Mouse (Mus musculus): ENCODE results near the gene Dpp8.

Dpp8 gene

GRCm38 (mm10) chr9:65086801-65087200, 54.6 kb downstream of the Dpp8 start:
- no peak for DNase-seq (ENCODE audit: low spot score in 2 of 2)

DNA sequence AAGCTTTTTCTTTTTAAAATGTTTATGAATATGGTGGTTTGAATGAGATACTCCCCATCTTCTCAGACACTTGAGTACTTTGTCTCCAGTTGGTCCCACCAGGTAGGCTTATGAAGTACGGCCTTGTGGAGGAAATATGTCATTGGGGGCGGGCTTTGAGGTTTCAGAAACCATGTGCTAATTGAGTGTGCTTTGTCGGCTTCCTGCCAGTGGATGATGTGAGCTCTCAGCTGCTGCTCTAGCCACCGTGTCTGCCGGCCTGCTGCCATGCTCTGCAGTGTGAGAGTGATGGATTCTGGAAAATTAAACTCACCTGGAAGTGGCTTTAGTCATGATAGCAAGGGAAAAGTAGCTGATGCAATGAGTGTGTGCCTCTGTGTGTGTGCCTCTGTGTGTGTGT, 55.3 kb downstream of the Dpp8 start:
- no peak for DNase-seq (ENCODE audit: low spot score in 2 of 2)

DNA sequence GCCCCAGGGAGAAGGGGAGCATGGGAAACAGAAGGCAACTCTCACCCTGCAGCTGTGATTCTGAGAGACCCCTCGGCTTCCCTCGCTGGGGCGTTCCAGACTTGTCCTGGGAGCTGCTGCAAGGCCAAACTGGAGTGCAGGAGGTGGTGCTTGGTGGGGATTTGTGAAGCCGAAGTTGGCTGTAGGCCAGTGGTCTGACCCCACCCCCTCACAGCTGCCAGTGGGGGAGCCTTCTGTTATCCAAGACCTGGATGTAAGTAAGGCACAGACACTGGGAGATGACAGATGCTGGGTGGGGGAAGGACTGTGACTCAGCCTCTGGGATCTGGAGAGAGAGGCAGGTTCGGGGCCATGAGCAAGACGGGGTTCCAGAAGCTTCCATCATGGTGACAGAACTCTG, 62.0 kb downstream of the Dpp8 start:
- peak; percentile 64 to 75 for DNase-seq (ENCODE audit: low spot score in 2 of 2)

DNA sequence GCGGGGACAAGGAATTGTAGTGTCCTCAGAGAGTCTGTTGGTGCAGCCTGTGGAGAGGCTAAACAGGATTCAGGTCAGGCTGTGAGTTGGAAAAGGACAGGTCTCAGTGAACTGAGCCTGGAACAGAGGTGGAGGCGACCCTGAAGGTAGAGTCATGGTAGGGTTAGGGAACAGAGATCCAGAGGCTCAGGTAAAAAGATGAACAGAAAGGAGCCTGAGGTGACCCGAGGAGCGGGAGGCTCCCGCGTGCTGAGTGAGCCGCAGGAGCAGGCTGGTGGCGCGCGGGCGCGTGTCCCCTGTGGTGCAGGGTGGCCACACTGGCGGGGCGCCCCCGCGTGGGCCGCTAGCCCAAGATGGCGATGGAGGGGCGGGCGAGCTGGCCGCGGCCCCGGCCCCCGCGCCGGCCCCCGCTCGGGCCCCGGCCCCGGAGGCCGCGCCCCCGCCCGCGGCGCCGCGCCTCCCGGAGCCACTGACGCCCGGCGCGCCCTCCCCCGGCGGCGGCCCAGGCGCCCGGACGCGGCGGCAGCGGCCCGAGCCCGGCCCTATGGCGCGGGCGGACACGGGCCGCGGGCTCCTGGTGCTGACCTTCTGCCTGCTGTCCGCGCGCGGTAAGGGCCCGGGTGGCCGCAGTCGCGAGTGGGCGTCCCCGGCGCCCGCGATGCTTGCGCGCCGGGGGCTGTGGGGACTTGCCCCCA, 68.9 kb downstream of the Dpp8 start, which contains the start of gene Igdcc4:
TSS of gene Igdcc4 (plus strand) at position 496 of the 695 bp plus-strand sequence.
- peak in 1 of 2 experiments; percentile 62 for DNase-seq (ENCODE audit: low spot score in 2 of 2)

- peak; percentile 68 to 72 for DNase-seq (ENCODE audit: low spot score in 2 of 2)
Observed at GRCm38 (mm10) chr9:65101686-65102376, 69.6 kb downstream of the Dpp8 start.

DNA sequence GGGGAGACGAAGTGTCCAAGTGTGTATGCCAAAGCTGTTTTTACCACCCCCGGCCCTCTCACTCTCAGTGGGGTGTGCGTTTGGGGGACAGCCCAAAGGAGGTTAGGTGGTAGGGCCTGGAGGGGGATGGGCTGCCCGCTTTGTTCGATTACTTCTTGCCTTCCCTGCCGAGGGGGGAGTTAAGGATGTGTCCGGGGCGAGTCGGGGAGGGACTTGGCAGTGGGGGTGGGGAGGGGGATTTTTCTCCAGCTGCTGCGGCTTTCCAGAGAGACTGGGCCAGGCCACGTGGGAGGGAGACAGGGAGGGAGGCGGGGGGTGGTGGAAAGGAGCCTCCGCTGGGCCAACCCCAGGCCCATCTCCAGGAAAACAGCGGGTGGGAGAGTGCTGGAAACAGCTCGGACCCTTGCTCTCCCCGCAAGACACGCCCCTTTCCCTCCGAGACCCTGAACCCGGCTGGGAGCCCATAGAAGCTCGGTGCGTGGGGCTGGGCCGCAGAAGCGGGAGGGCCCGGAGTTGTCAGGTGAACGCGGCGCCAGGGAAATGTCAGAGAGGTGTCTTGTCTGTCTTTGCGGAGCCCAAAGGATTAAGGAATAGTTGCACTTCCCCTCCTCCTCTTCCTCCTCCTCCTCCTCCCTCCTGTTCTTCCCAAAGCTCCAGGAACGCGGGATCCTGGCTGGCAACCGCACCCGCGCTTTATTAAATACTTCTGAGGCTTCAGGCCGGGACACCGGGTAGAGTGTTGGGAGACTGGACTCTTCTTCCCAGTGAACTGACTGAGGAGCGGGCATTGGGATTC, 70.4 kb downstream of the Dpp8 start:
- peak; percentile 72 to 76 for DNase-seq (ENCODE audit: low spot score in 2 of 2)

DNA sequence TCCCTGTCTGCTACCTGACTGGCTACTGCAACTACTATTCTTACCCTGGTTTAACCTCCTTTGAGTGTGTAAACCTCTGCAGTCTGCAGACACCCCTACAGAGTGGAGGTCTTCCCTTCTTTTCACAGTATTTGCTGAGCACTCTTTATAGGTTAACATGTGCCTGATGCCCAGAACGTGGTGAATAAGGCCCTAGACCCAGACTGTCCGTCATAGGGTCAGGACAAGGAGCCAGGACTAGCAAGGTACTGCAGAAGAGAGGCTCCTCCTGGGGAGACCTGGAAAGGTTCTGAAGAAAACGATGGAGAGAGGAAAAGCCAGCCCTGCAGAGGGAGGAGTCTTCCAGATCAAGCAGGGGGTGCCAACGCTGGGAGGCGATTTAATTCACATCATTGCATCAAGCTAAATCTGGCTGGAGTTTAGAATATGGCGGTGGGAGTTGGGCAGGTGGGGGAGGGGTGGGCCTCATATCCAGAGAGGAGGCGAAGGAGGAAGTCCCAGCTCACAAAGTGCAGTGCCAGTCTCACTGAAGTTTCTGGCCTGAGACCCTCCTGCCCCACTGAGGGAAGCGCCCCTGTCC, 71.0 kb downstream of the Dpp8 start:
- DNase-seq (ENCODE audit: low spot score in 2 of 2): no peak

DNA sequence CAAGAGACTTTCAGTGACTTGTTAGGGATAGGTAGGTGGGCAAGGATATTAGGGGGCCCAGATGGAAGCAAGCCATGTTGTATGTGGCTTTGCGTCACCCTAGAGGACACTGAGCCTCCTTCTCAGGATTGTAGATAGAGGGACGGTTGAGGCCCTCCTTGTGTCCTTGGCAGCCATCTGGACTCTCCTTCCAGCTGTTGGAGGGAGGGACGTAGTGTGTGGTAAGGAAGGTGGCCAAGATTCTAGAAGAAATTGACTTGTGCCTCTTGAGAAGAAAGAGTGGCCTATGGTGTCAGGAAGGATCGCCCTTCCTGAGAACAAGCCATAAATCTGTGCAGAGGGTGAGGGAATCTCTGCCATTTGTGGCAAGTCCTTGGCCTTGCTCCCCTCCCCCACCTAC, 74.6 kb downstream of the Dpp8 start:
- no peak for DNase-seq (ENCODE audit: low spot score in 2 of 2)

DNA sequence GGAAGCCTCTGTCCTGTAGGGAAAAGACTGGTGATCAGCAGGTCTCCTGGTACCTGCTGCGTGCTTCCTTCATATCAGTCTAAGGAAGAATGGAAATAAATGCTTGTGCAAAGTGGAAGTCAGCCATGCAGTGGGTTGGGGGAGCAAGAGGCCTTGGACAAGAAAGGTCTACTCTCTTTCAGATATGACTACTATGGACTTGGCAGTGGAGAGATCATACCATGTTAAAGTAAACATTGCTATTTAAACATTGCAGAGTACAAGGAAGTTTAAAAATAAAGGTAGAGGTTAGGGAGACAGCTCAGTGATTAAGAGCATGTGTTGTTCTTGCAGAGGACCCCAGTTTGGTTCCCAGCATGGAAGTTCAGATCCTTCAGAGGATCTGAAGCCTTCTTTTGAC, 75.7 kb downstream of the Dpp8 start:
- DNase-seq (ENCODE audit: low spot score in 2 of 2): no peak

- peak; percentile 80 to 85 for DNase-seq (ENCODE audit: low spot score in 2 of 2)
Observed at GRCm38 (mm10) chr9:65109132-65110072, 77.2 kb downstream of the Dpp8 start.

DNA sequence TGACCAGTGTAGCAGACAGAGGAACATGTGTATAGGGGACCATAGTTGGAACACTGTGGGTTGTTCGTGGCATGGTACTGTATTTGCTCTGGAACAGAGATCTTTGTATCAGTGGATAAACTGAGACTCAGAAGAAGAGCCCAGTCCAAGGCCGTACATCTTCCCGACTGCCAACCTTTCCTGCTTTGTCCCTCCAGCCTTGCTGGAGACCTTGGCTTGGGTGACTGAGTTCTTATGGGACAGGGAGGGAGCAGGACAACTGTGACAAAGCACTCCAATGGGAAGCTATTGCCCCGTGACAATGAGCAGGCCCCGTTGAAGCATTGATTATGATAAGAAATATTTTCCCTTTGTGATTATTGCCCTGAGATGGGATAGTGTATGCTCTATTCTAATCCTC, 79.5 kb downstream of the Dpp8 start:
- DNase-seq (ENCODE audit: low spot score in 2 of 2): no peak

DNA sequence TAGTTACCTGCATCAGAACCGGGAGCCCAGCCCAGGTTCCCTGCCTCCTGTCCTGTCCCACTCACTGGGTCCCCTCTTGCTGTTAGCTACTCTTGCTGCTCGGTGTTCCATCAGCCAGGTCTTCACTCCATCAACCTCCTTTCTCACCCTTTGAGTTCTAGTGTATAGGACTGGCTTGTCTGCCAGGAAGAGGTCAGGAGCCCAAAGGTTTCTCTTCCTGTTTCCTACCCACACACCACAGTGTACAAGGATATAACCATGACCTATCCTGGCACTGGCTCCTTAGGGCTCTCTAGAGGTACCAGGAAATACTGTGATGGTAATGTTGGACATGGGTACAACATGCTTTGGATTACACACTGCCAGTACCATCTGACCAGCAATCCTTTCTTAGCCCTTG, 81.5 kb downstream of the Dpp8 start:
- DNase-seq (ENCODE audit: low spot score in 2 of 2): no peak

GRCm38 (mm10) chr9:65115891-65116290, 83.7 kb downstream of the Dpp8 start:
- DNase-seq (ENCODE audit: low spot score in 2 of 2): no peak

- no peak for DNase-seq (ENCODE audit: low spot score in 2 of 2)
Observed at GRCm38 (mm10) chr9:65117516-65117915, 85.3 kb downstream of the Dpp8 start.

- DNase-seq (ENCODE audit: low spot score in 2 of 2): peak; percentile 71 to 81
Observed at GRCm38 (mm10) chr9:65120935-65121334, 88.7 kb downstream of the Dpp8 start.

DNA sequence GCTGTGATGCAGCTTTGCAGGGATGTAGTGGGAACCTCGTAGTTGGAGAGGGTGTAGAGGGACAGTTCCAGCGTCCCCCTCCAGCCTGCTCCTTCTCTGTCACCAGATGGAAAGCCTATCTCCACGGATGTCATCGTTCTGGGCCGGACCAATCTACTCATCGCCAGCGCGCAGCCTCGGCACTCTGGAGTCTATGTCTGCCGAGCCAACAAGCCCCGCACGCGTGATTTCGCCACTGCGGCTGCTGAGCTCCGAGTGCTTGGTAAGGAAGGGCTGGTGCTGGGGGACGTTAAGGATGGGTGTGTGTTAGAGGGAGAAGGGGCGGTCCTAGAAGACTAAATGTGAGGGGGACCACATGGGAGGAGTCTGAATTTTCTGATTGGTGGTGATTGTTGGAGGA, 90.3 kb downstream of the Dpp8 start:
- DNase-seq (ENCODE audit: low spot score in 2 of 2): peak; percentile 85 to 90

- peak in 1 of 2 experiments; percentile 66 for DNase-seq (ENCODE audit: low spot score in 2 of 2)
Observed at GRCm38 (mm10) chr9:65123552-65124168, 91.4 kb downstream of the Dpp8 start.

- peak in 1 of 2 experiments; percentile 55 for DNase-seq (ENCODE audit: low spot score in 2 of 2)
Observed at GRCm38 (mm10) chr9:65128123-65128815, 96.1 kb downstream of the Dpp8 start.

DNA sequence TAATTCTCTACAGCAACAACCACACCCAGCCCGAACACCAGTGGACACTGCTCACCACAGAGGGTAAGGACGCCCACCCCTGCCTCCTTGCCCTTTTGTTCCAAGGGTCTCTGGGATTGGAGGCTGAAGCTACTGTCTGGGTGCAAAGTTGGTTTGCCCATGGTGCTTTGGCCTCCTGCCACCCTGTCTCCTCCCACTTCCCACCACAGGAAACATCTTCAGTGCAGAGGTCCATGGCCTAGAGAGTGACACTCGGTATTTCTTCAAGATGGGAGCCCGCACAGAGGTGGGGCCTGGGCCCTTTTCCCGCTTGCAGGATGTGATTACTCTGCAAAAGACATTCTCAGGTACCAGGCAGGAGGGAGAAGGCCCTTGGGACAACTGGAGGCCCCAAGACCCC, 99.5 kb downstream of the Dpp8 start:
- DNase-seq (ENCODE audit: low spot score in 2 of 2): no peak

Data from right cerebral cortex, postnatal 10 days (tissue).